ENCODE assay signal across 8 mouse cellular contexts in genomic region chr16:91861784-91862371, GRCm38 (mm10).
DNase-seq lines count a peak whose midpoint lies in the region; ATAC-seq and TF ChIP-seq lines count a peak whose summit lies in the region.

No protein-coding gene starts in this region.

- H3K9ac ChIP-seq in intestine, embryonic 15.5 days: no peak overlapping the region
- no peak overlapping the region for H3K9ac ChIP-seq in intestine, embryonic 16.5 days (ENCODE audit: low read depth, low read length)

- ATAC-seq in intestine, embryonic 15.5 days: no peak
- no peak for ATAC-seq in intestine, embryonic 16.5 days

- H3ac ChIP-seq in myocyte (ENCODE audit: control insufficient read depth, insufficient read length): no peak overlapping the region

- H3K27ac ChIP-seq in intestine, embryonic 15.5 days: 0 out of 2 replicates have a peak overlapping the region, but pooled peaks have one; percentile 11
- no peak overlapping the region; the same call in 1 of the 2 replicates for H3K27ac ChIP-seq in intestine, embryonic 16.5 days (ENCODE audit: low read length)
- H3K27ac ChIP-seq in midbrain, embryonic 10.5 days (replicated peaks): no peak overlapping the region

- no peaks in the 10 kb centered on the region for H3K79me2 ChIP-seq in myocyte (ENCODE audit: control insufficient read depth, insufficient read depth)

- no peaks in the 10 kb centered on the region for H3K27me3 ChIP-seq in intestine, embryonic 15.5 days (replicated peaks)
- H3K27me3 ChIP-seq in intestine, embryonic 16.5 days (replicated peaks; ENCODE audit: control insufficient read depth, insufficient read depth, low read length): no peaks in the 10 kb centered on the region
- H3K27me3 ChIP-seq in myocyte (ENCODE audit: control insufficient read depth, insufficient read depth, insufficient read length): no peaks in the 10 kb centered on the region
- H3K27me3 ChIP-seq in midbrain, embryonic 10.5 days (ENCODE audit: low read depth, poor library complexity, severe bottlenecking): no peaks in the 10 kb centered on the region

- WGBS in intestine, embryonic 15.5 days: 64% methylated on average over 6 of the region's 6 CpGs
- WGBS in intestine, embryonic 16.5 days: 63% methylated on average over 6 of the region's 6 CpGs
- WGBS in midbrain, embryonic 10.5 days: 80% methylated on average over 6 of the region's 6 CpGs

- intact Hi-C loops in gastrocnemius, postnatal 36 days (cut with DNase I): no loop called here

- peak; percentile 23 for DNase-seq in ZHBTc4 (ENCODE audit: low read depth, low spot score)
- peak; percentile 64 to 79 for DNase-seq in gastrocnemius, postnatal 36 days
- peak; percentile 55 for DNase-seq in kidney, postnatal 14 days
- no peak for DNase-seq in spleen, adult 12 weeks (ENCODE audit: low spot score)
- DNase-seq in midbrain, embryonic 10.5 days (ENCODE audit: low spot score): no peak

- TF ChIP-seq POLR2A in myocyte (IDR thresholded peaks at IDR 0.05; ENCODE audit: insufficient read length, low read depth): no peak

- H3K36me3 ChIP-seq in intestine, embryonic 15.5 days: no peaks in the 10 kb centered on the region
- H3K36me3 ChIP-seq in intestine, embryonic 16.5 days (ENCODE audit: control insufficient read depth, insufficient read depth, low read length): no peaks in the 10 kb centered on the region
- H3K36me3 ChIP-seq in myocyte (ENCODE audit: control insufficient read depth, insufficient read depth): peaks cover 5% of the 10 kb centered on the region
- peaks cover 85% of the 10 kb centered on the region for H3K36me3 ChIP-seq in midbrain, embryonic 10.5 days

- H3K9me3 ChIP-seq in intestine, embryonic 15.5 days: no peaks in the 10 kb centered on the region
- H3K9me3 ChIP-seq in intestine, embryonic 16.5 days (ENCODE audit: control insufficient read depth, low read length): no peaks in the 10 kb centered on the region
- H3K9me3 ChIP-seq in midbrain, embryonic 10.5 days (replicated peaks): no peaks in the 10 kb centered on the region

- H3K4me3 ChIP-seq in intestine, embryonic 15.5 days (replicated peaks): no peak overlapping the region
- no peak overlapping the region for H3K4me3 ChIP-seq in intestine, embryonic 16.5 days (ENCODE audit: low read length)
- H3K4me3 ChIP-seq in myocyte: no peak overlapping the region
- H3K4me3 ChIP-seq in midbrain, embryonic 10.5 days: no peak overlapping the region

- peaks cover 17% of the 10 kb centered on the region for H3K4me1 ChIP-seq in intestine, embryonic 15.5 days (replicated peaks)
- H3K4me1 ChIP-seq in intestine, embryonic 16.5 days (ENCODE audit: control insufficient read depth, insufficient read depth, low read length): peaks cover 14% of the 10 kb centered on the region; the same call in 1 of the 2 replicates
- H3K4me1 ChIP-seq in midbrain, embryonic 10.5 days: 0 out of 2 replicates have a peak, but pooled peaks cover 2% of the 10 kb centered on the region

- no peak overlapping the region for H3K4me2 ChIP-seq in intestine, embryonic 15.5 days (replicated peaks)
- H3K4me2 ChIP-seq in intestine, embryonic 16.5 days (ENCODE audit: low read depth, low read length): no peak overlapping the region
- H3K4me2 ChIP-seq in myocyte (ENCODE audit: low read depth): peak overlapping the region; percentile 78

TF ChIP-seq in myocyte, 11 proteins besides CTCF, POLR2A, EP300 and RAD21:
- TF ChIP-seq SRF (IDR thresholded peaks at IDR 0.05; ENCODE audit: control insufficient read depth, insufficient read length, low read depth): peak; percentile 11
- peak; percentile 62 to 77 (median 77) for TF ChIP-seq MYOD1 (IDR thresholded peaks at IDR 0.05; ENCODE audit: control insufficient read depth in 1 of 3, insufficient read length in 2 of 3, low read depth in 2 of 3)
- no peak for TF ChIP-seq TCF3 (IDR thresholded peaks at IDR 0.05; ENCODE audit: insufficient read length, low read depth)
- TF ChIP-seq TCF12 (IDR thresholded peaks at IDR 0.05; ENCODE audit: insufficient read depth, poor library complexity, severe bottlenecking): no peak
- TF ChIP-seq CEBPB (IDR thresholded peaks at IDR 0.05; ENCODE audit: insufficient read depth, poor library complexity, severe bottlenecking): no peak
- no peak for TF ChIP-seq USF1 (IDR thresholded peaks at IDR 0.05; ENCODE audit: low read depth)
- TF ChIP-seq REST (IDR thresholded peaks at IDR 0.05; ENCODE audit: insufficient read depth, insufficient read length): no peak

Comparison
In these comparisons a context has a peak if more than half of its experiments do, and no peak if none do; other contexts are left out.
1. DNase-seq: peak in ZHBTc4 (single experiment), gastrocnemius, postnatal 36 days (2 of 2) and kidney, postnatal 14 days (single experiment); none in spleen, adult 12 weeks (single experiment) and midbrain, embryonic 10.5 days (single experiment).